Mouse (Mus musculus): ENCODE results near the gene Tns2. TPM values are rescaled to one million over a fixed set of nuclear protein-coding genes. Genes with fewer than 3 reads are reported as not detected.

The Tns2 gene
- polyA plus RNA-seq, 1 experiment from 2014 or later, result 14.9 TPM

DNA sequence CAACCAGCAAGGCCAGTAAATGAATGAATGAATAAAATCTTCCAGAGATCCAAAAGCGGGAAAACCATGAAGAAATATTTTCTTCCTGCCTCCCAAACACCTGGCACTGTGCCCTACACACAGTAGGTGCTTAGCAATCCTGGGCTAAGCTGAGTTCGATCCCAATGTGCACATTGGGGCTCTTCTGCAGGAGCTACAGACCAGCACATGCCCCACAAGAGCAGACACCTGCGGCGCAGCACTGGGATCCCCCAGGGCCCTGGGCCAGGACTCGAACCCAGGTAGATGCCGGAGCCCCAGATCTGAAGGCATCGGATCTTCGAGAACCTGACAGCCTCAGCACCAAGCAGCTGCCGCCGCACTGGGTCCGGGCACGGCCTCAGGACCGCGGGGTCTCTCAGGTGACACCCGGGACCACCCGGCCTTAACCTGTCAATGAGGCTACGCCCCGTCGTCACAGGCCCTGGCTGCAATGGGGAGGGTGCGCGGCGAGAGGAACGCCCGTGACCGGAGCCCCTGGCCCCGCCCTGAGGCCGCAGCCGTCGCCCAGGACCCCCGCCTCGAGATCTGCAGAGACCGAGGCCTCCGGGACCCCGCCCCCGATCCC, 35.4 kb downstream of the Tns2 start:
- peaks cover 26% of the 10 kb centered on the region for H3K4me1 ChIP-seq
- H3K9me3 ChIP-seq, result no peaks in the 10 kb centered on the region
- 4% methylated on average over 35 of the region's 35 CpGs for whole genome bisulfite sequencing
- H3K4me3 ChIP-seq, result peak overlapping the region; percentile 85
- no peak for DNase-seq (ENCODE audit: low spot score)
- H3K27ac ChIP-seq (replicated peaks), result peak overlapping the region; percentile 87
- H3K27me3 ChIP-seq (replicated peaks; ENCODE audit: low read depth, poor library complexity, severe bottlenecking), result no peaks in the 10 kb centered on the region
- peaks cover 28% of the 10 kb centered on the region for H3K36me3 ChIP-seq (replicated peaks)

DNA sequence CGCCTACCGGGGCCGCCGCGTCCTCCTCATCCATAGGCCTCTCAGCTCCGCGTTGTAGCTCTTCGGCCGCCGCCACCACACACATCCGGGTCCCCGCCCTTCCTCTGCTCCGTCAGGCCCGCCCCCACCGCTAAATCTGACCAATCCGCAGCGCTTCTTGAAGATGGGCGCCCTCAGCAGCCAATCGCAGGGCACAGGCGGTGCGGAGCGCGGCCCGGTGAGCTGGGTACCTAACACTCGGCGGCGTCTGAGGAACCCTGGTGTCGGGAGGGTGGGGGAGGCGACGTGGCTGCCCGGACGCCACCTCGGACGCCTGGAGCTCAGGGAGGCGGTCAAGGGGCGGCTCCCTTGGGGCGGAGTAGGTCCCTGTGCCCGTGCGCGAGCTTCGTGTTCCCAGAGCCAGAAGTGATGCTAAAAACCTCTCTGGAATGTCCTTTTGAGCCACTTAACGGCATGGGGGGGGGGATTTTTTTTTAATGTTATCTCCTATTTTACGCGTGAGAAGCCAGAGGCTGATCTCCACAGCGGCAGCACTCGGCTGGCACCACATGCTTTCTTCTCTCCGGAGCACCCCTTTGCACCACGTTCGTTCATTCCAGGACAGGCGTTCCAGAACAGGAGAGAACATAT, 36.0 kb downstream of the Tns2 start, which contains the start of gene Spryd3:
Spryd3 (minus strand) TSS at position 106 of the 630 bp plus-strand sequence.
- WGBS, result under 1% methylated on average over 50 of the region's 50 CpGs
- H3K9me3 ChIP-seq, result no peaks in the 10 kb centered on the region

DNA sequence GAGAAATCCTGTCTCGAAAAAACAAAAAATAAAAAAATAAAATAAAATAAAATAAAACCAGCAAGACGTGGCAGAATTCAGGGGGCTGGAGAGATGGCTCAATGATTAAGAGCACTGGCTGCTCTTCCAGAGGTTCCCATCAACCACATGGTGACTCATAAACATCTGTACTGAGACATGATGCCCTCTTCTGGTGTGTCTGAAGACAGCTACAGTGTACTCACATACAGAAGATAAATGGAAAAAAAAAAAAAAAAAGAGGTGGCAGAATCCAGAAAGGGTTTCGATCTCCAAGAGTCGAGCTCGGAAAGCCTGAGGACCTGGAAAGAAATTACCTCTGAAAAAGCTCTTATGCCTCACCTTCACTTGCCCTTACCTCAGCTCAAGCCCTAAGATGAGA, 40.9 kb downstream of the Tns2 start:
- H3K4me3 ChIP-seq, result no peak overlapping the region
- 92% methylated on average over 5 of the region's 5 CpGs for WGBS

More for the DNA sequence above, 36.0 kb downstream of the Tns2 start, which contains the start of gene Spryd3:
- peaks cover 22% of the 10 kb centered on the region for H3K36me3 ChIP-seq (replicated peaks)
- peaks cover 26% of the 10 kb centered on the region for H3K4me1 ChIP-seq
- H3K27ac ChIP-seq (replicated peaks), result peak within 1 kb of the TSS; percentile 87
- no peaks in the 10 kb centered on the region; the same call in 1 of the 2 replicates for H3K27me3 ChIP-seq (replicated peaks; ENCODE audit: low read depth, poor library complexity, severe bottlenecking)
- peak within 1 kb of the TSS; percentile 85 for H3K4me3 ChIP-seq
- DNase-seq (ENCODE audit: low spot score), result peak; percentile 98

DNA sequence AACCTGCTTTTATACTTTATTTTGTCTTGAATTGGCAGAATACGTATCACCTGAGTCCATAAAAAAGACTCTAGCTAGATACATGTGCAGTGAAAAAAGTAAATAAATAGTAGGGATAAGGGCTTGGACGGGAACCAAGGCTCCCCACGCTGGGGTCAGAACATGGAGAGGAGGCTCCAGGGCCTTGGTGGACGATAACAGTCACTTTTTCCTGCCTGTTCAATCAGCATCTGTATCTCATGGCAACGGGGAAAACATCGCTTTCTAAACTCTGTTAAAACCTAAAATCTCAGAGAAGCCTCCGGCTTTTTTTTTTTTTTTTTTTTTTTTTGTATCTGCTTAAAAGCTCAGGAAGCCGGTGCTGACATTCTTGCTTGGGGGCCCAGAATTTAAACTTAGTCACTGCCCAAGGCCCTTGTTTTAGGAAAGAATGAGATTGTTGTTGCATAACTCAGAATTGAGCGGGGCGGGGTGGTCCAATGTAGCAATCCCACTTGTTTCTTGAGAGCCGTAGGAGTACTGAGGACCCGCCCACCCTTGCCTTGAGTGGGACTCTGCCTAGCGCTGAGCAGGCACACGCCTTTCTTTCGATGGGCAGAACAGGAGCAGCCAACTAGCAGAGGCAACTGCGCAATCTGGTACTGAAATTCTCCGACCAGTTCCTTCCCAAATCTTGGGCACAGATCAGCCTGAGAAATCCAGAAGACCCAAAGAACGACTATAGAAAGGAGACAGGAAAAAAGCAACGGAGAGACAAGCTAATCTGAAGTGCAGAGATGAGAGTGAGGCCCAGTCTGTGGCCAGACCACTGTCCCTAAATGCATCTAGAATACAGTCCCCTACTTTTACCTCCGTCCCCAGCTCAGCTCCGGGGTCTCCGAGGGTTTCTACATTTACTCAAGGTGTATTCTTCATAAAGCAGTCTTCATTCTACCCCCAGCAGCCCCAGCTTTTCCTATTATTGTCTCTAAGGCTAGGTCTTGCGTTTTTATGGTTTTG, 43.0 kb downstream of the Tns2 start:
- peak; percentile 32 for DNase-seq (ENCODE audit: low spot score)
- Histone ChIP-seq H3K27me3 (replicated peaks; ENCODE audit: low read depth, poor library complexity, severe bottlenecking) (peaks cover 56% of the 10 kb centered on the region), H3K27ac (replicated peaks) (no peak overlapping the region), H3K36me3 (replicated peaks) (no peaks in the 10 kb centered on the region), H3K4me1 (peaks cover 22% of the 10 kb centered on the region), H3K4me3 (no peak overlapping the region), H3K9me3 (no peaks in the 10 kb centered on the region)
- 53% methylated on average over 23 of the region's 23 CpGs for WGBS

More for the DNA sequence above, 40.9 kb downstream of the Tns2 start:
- Histone ChIP-seq H3K27ac (replicated peaks) (no peak overlapping the region), H3K36me3 (replicated peaks) (no peaks in the 10 kb centered on the region), H3K4me1 (peaks cover 26% of the 10 kb centered on the region), H3K27me3 (replicated peaks; ENCODE audit: low read depth, poor library complexity, severe bottlenecking) (peaks cover 48% of the 10 kb centered on the region), H3K9me3 (no peaks in the 10 kb centered on the region)
- DNase-seq (ENCODE audit: low spot score), result no peak

DNA sequence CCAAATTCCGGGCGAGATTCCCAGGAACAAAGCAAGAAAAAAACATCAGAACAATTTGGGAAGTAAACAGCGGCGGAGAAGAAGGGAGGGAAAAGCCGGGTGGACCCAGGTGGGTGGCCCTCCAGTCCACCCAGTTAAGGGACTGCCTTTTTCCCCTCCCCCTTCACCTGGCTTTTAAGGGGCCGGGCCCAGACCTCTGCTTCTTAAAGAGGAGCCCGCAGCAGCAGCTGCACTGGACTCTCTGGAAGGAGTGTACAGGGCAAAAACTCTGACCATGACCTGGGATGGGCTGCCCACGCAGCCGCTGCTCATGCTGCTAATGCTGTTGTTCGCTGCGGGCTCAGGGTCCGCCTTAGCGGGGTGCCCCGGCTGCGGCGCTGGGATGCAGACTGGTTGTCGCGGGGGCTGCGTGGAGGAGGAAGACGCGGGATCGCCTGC, 44.1 kb downstream of the Tns2 start, which contains the start of gene Igfbp6:
Igfbp6 (plus strand) TSS at position 89 of the 438 bp plus-strand sequence.
- no peaks in the 10 kb centered on the region for H3K9me3 ChIP-seq
- H3K4me1 ChIP-seq, result peaks cover 26% of the 10 kb centered on the region
- peaks cover 57% of the 10 kb centered on the region for H3K27me3 ChIP-seq (replicated peaks; ENCODE audit: low read depth, poor library complexity, severe bottlenecking)
- DNase-seq (ENCODE audit: low spot score), result peak; percentile 46
- peak within 1 kb of the TSS; percentile 37; the same call in 1 of the 2 replicates for H3K27ac ChIP-seq (replicated peaks)
- no peaks in the 10 kb centered on the region for H3K36me3 ChIP-seq (replicated peaks)
- H3K4me3 ChIP-seq, result peak within 1 kb of the TSS; percentile 49
- 4% methylated on average over 22 of the region's 22 CpGs for WGBS

DNA sequence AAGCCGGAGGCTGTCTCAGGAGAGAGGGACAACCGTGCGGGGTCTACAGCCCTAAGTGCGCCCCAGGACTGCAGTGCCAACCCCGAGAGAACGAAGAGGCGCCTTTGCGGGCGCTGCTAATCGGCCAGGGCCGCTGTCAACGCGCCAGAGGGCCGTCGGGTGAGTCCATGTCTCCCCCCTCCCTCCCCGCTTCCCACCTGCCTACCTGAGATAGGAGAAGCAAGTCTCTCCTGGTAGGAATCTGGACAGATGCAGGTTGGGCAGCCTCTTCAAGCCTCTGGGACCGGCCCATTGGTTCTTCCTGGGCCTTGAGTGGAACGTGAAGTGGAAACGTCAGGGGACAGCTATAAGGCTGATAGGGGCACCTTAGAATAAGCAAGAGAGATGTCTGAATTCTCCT, 44.5 kb downstream of the Tns2 start:
- DNase-seq (ENCODE audit: low spot score), result no peak
- 10% methylated on average over 19 of the region's 19 CpGs for WGBS
- no peaks in the 10 kb centered on the region for H3K9me3 ChIP-seq
- no peaks in the 10 kb centered on the region for H3K36me3 ChIP-seq (replicated peaks)
- H3K4me3 ChIP-seq, result peak overlapping the region; percentile 49
- H3K4me1 ChIP-seq, result peaks cover 26% of the 10 kb centered on the region
- H3K27me3 ChIP-seq (replicated peaks; ENCODE audit: low read depth, poor library complexity, severe bottlenecking), result peaks cover 57% of the 10 kb centered on the region
- peak overlapping the region; percentile 37; the same call in 1 of the 2 replicates for H3K27ac ChIP-seq (replicated peaks)

DNA sequence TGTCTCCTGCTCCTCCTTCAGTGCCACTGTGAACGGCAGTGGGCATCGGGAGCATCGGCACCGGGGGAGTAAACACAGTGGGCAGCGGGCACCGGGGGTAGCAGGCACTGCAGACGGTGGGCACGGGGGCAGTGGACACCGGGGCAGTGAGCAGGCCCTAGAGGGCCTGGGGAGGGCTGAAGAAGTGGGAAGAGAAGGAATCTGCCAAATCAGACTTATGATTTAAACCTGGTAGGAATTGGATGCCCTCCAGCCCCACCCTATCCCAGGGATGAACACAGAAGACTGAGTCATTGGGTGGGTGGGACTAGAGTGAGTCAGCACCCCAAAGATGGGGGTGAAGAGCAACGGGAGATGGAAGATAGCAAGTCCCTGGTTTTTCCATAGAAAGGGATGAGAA, 45.1 kb downstream of the Tns2 start:
- Histone ChIP-seq H3K27me3 (replicated peaks; ENCODE audit: low read depth, poor library complexity, severe bottlenecking) (peaks cover 57% of the 10 kb centered on the region), H3K27ac (replicated peaks) (no peak overlapping the region), H3K4me3 (no peak overlapping the region), H3K4me1 (peaks cover 29% of the 10 kb centered on the region), H3K36me3 (replicated peaks) (no peaks in the 10 kb centered on the region), H3K9me3 (no peaks in the 10 kb centered on the region)
- no peak for DNase-seq (ENCODE audit: low spot score)
- WGBS, result 92% methylated on average over 10 of the region's 10 CpGs

DNA sequence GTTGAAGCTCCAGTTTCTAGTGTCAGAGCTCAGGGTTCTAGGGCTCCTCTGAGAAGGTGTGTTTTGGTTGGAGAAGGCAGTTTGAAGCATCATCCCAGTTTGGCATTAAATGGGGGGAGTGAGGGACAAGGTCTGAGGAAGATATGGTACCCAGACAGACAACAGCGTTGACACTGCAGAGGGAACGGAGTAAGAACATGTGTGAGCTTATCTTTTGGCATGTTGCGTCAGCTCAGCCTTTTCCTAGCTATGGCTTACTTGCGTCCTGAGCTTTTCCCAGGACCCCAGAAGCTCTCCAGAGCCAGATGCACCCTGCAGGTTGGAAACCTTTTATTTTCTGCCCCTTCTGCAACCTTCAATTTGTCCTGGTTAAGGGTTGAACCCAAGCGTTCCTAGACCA, 45.9 kb downstream of the Tns2 start:
- no peaks in the 10 kb centered on the region for H3K9me3 ChIP-seq
- H3K27ac ChIP-seq (replicated peaks), result no peak overlapping the region
- DNase-seq (ENCODE audit: low spot score), result no peak
- H3K27me3 ChIP-seq (replicated peaks; ENCODE audit: low read depth, poor library complexity, severe bottlenecking), result peaks cover 57% of the 10 kb centered on the region
- H3K4me3 ChIP-seq, result no peak overlapping the region
- 91% methylated on average over 5 of the region's 5 CpGs for WGBS
- H3K4me1 ChIP-seq, result peaks cover 37% of the 10 kb centered on the region
- H3K36me3 ChIP-seq (replicated peaks), result no peaks in the 10 kb centered on the region

DNA sequence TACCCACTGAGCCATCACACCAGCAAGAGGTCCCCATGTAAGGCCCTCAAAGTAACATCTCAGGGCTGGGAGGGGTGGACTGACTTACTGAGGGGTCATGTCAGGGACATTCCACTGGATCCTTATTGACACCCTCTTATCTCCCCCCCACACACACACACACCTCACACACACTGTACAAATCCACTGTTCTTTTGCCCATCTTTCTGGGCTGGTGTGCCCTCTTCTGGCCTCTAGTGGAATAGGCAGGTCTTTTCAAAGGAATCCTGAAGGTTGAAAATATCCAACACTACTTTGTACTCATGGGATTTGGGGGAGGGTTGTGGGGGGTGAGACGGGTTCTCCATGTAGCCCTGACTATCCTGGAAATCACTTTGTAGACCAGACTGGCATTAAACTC, 46.7 kb downstream of the Tns2 start:
- Histone ChIP-seq H3K4me1 (peaks cover 37% of the 10 kb centered on the region), H3K36me3 (replicated peaks) (no peaks in the 10 kb centered on the region), H3K27ac (replicated peaks) (no peak overlapping the region), H3K9me3 (no peaks in the 10 kb centered on the region), H3K4me3 (no peak overlapping the region), H3K27me3 (replicated peaks; ENCODE audit: low read depth, poor library complexity, severe bottlenecking) (peaks cover 52% of the 10 kb centered on the region)
- DNase-seq (ENCODE audit: low spot score), result peak; percentile 50
- 9% methylated on average over 1 of the region's 1 CpGs for WGBS

DNA sequence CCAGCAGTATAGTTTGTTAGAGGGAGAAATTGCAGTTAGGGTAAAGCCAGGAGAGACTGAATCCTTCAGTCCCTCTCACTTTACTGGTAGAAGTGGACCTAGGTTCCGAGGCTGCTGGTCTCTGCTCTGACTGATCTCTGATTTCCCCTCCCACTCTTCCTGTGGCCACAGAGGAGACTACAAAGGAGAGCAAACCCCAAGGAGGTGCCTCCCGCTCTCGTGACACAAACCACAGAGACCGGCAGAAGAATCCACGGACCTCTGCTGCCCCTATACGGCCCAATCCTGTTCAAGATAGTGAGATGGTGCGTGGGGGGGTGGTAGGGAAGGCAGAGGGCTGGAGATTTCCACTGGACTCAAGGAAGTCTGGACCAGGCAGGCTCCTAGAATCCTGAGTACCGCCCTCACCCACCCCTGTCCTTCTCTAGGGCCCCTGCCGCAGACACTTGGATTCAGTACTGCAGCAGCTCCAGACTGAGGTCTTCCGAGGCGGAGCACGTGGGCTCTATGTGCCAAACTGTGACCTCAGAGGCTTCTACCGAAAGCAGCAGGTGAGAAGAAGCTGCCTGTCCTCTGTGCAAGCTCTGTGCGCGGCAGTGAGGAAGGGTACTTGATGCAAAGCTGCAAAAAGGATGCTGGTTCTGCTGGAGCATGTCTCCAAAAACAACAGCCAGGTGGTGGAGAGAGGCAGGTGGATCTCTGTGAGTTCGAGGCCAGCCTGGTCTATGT, 47.6 kb downstream of the Tns2 start:
- peaks cover 40% of the 10 kb centered on the region for H3K4me1 ChIP-seq
- no peak for DNase-seq (ENCODE audit: low spot score)
- WGBS, result 68% methylated on average over 16 of the region's 16 CpGs
- no peak overlapping the region for H3K4me3 ChIP-seq
- H3K27me3 ChIP-seq (replicated peaks; ENCODE audit: low read depth, poor library complexity, severe bottlenecking), result peaks cover 42% of the 10 kb centered on the region
- 0 out of 2 replicates have a peak overlapping the region, but pooled peaks have one; percentile 10 for H3K27ac ChIP-seq (replicated peaks)
- no peaks in the 10 kb centered on the region for H3K36me3 ChIP-seq (replicated peaks)
- H3K9me3 ChIP-seq, result no peaks in the 10 kb centered on the region

DNA sequence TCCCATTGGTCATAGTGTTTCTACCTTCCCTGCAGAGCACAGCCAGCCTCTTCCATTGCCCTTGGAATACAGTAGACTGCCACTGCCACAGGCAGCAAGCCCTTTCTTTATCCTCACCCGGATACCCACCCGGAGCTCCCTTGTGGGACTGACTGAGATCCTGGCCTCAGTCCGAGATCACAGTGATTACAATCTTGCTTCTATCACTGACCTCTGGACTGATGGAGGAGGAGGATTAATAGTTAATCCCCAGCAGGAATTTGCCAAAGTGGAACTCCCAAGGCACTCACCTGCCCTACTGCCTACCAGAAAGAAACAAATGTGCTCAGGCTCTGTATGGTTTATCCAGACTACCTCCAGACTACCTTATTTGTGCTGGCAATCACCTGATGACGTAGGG, 49.3 kb downstream of the Tns2 start:
- Histone ChIP-seq H3K9me3 (no peaks in the 10 kb centered on the region), H3K36me3 (replicated peaks) (no peaks in the 10 kb centered on the region), H3K4me3 (no peak overlapping the region), H3K4me1 (peaks cover 36% of the 10 kb centered on the region), H3K27ac (replicated peaks) (no peak overlapping the region), H3K27me3 (replicated peaks; ENCODE audit: low read depth, poor library complexity, severe bottlenecking) (peaks cover 25% of the 10 kb centered on the region)
- DNase-seq (ENCODE audit: low spot score), result no peak
- 68% methylated on average over 4 of the region's 4 CpGs for WGBS

Measured in embryonic facial prominence, embryonic 10.5 days (tissue).